Mouse (Mus musculus) cerebellum, adult 9-10 months (tissue): ENCODE results near the gene Fam78a.

ENCODE experiments used
- DNase-seq: peaks from one replicate; pipeline ENCODE4 v3.0.0; 2022

Gene Fam78a

DNA sequence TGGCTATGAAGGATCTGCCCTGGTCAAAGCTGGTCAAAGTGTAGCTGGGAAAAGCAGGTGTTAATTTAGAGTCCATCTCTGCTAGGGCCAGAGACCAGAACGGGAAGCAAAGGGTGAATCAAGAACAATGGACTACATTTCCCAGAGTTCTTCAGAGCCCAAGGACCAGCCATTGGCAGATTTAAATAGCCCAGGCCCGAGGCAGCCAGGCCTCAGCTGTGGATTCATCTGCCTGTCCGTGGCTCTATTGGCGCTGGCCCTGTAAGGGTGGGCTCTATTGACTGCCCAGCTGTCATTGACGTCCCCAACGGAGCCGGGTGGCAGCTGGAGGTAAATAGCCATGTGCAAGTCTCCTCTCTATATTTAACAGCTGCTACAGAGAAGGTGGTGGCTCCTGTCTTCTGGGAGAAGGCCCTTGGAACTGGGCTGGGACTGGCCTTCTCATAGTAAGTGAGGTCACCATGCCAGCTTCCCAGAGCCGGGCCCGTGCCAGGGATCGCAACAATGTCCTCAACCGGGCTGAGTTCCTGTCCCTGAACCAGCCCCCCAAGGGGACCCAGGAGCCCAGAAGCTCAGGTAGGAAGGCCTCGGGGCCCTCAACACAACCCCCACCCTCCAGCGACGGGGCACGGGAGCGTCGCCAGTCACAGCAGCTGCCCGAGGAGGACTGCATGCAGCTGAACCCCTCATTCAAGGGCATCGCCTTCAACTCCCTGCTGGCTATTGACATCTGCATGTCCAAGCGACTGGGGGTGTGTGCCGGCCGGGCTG, 10.9 kb upstream of the Fam78a start, which contains the start of gene Plpp7:
Gene Plpp7 (plus strand): TSS at position 178 of the 771 bp plus-strand sequence.
- peak; percentile 86 for DNase-seq

DNA sequence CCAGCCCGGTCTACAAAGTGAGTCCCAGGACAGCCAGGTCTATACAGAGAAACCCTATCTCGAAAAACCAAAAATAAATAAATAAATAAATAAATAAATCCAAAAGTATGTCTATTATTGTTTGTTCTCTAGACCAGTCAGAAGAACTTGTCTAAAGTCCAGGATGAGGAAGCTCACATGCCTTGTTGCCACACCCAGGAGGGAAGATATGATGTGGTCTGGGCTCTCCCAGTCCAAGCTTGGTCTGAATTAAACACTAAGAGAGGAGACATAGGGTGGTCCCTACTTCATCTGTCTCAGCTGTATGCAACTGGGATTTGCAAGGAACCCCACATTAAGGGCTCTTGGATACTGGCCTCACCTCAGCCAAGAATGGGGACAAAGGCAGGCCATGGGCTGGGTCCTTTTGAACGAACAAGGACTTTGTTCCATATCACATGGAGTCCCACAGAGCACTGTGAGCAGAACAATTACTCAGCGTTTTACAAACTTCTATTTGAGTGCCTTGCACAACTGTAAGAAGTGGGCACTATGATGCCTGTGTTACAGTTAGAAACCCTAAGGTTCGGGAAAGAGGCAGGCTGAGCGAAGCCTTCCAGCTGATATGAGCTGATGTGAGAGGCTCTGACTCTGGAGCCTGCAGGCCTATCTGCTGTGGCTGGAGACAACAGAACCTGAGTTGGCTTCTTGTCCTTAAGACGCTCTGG, 9.5 kb upstream of the Fam78a start:
- no peak for DNase-seq

- DNase-seq = no peak
Observed at GRCm38 (mm10) chr2:32091956-32092355, 7.3 kb upstream of the Fam78a start.

DNA sequence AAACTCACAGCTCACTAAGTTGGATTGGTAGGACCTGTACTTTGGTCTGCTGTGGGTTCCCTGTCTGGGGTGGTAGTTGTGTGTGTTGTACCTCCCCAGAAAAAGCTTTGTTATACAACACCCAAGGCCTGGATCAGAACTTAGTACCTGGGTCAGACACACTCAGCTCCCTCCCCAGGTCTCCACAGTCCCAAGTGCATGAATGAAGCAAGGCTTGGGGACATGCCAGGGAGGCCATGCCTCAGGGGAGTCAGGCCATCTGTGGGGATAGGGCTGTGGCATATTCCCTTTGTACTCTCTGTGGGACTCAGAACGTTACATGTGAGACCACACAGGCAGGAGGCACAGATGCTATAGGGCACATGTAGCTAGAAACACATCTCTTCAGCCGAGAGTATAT, 5.5 kb upstream of the Fam78a start:
- DNase-seq = no peak

- no peak for DNase-seq
Observed at GRCm38 (mm10) chr2:32089606-32090005, 4.9 kb upstream of the Fam78a start.

DNA sequence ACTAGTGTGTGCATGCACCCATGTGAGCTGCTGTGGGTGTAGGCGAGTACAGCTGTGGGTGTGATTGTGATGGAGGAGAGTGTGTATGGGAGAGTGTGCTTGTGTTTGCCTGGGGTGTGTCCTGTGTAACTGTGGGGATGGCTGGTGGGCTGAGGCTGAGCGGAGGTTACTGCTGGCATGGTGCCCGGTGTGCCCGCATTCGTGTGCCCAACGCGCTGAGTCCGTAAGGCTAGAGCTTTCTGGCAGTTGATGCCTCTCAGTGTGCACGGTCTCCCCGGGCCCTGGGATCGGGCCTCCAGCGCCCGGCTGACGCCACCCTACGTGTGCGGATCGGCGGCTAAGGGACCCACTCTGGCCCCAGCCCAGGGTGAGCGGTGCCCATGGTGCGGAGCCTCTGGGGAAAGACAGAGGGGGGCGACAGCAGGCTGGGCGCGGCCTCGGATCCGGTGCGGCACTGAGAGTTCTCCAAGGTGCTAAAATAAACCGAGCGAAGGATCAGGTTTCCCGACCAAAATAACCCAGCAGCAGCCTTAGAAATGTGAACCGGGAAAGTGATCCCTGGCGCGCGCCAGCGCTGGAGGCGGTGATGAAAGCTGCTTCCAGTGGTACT, 3.8 kb upstream of the Fam78a start:
- DNase-seq = no peak

DNA sequence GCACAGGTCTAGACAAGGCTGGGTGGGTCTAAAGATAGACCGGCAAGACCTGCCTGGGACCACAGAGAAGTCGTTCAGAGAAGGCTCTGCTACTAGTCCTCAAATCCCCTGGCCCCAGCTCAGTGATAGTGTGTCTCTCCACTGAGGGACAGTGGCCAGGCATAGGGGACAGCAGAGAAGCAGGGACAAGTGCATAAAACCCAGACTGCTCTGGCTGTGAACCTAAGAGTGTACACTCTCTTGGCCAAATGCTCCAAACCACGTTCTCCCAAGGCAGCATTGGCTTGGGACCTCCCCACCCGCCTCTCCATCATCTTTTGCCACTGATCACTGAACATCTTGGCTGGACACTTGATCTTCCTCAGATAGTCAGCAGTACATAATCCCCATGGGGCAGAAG, 2.9 kb upstream of the Fam78a start:
- DNase-seq = no peak

DNA sequence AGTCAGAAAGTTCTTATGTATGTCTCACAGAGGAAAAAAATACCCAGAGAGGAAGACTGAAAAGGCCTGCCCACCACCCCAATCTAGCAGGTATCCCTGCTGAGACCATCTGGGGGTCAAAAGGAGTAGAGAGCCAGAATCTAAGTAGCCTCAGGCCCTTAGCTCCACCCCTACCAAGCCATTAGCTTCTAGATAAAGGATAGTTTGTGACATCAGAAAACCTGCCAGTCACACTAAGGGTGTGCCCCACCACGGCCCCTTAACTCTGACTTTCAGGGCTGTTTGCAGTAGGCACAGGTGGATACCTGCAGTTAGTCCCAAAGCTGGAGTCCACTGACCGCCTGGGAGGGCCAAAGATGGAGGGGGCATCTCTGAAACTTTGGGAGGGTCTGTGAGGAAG, 574 bp upstream of the Fam78a start:
- peak; percentile 34 for DNase-seq

GRCm38 (mm10) chr2:32084872-32085199, 179 bp upstream of the Fam78a start:
- no peak for DNase-seq

- DNase-seq = peak; percentile 30
Observed at GRCm38 (mm10) chr2:32083159-32084011, 1.3 kb downstream of the Fam78a start.

DNA sequence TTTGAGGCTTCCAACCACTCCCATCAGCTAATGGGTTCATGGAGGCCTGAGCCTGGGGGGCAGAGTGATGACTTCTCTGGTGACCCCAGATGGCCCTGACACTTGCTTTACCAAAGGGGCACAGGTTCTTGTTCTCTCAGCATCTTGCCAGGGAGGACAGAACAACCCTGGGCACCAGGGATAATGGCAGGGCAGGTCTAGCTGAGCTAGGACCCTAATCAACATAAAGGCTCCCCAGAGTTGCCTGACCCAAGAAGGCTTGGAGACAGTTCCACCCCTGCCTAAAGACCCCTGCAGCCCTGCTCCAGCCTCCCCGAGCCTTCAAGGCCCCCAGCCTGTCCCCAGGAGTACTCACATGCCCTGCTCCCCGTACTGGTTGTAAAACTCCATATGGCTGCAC, 2.4 kb downstream of the Fam78a start:
- DNase-seq = no peak

- DNase-seq = peak; percentile 17
Observed at GRCm38 (mm10) chr2:32081296-32081929, 3.2 kb downstream of the Fam78a start.

DNA sequence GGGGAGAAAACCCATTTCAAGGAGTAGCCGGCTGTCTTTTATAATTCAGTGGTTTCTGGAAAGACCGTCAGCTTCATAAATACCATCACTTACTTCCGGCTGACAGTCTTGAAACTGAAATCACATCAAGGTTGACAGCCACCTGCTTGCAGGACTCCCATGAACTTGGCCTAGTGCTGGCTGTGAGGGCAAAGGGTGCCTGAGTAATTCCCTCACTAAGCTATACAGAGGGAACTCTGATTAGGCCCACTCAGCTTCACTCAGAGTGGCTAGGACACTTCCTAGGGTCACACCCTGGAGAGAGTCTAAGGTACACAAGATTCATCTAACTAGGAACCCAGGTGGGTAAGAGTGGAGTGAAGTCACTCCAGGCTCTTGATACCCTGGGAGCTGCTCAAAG, 4.0 kb downstream of the Fam78a start:
- no peak for DNase-seq

- DNase-seq = peak; percentile 13
Observed at GRCm38 (mm10) chr2:32079191-32079725, 5.4 kb downstream of the Fam78a start.

- DNase-seq = no peak
Observed at GRCm38 (mm10) chr2:32078522-32078921, 6.1 kb downstream of the Fam78a start.

GRCm38 (mm10) chr2:32077744-32078143, 6.9 kb downstream of the Fam78a start:
- DNase-seq = no peak

DNA sequence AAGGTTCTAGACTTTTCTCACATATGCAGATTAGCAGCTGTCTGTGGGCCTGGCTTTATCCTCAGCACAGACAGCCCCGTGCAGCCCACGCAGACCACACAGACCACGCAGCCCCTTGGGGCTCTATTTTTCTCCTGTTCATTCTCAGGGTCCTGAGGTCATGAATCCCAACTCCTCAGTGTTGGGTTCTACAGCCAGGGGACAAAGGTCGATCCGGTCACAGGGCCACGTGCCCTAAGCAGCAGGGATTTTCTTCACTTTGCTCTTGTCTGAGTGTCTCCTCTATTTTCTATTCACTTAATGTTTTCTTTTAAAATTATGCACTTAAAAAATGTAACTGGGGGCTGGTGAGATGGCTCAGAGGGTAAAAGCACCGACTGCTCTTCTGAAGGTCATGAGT, 9.3 kb downstream of the Fam78a start:
- DNase-seq = no peak

- no peak for DNase-seq
Observed at GRCm38 (mm10) chr2:32074404-32074803, 10.3 kb downstream of the Fam78a start.

- DNase-seq = no peak
Observed at GRCm38 (mm10) chr2:32070747-32071146, 13.9 kb downstream of the Fam78a start.

DNA sequence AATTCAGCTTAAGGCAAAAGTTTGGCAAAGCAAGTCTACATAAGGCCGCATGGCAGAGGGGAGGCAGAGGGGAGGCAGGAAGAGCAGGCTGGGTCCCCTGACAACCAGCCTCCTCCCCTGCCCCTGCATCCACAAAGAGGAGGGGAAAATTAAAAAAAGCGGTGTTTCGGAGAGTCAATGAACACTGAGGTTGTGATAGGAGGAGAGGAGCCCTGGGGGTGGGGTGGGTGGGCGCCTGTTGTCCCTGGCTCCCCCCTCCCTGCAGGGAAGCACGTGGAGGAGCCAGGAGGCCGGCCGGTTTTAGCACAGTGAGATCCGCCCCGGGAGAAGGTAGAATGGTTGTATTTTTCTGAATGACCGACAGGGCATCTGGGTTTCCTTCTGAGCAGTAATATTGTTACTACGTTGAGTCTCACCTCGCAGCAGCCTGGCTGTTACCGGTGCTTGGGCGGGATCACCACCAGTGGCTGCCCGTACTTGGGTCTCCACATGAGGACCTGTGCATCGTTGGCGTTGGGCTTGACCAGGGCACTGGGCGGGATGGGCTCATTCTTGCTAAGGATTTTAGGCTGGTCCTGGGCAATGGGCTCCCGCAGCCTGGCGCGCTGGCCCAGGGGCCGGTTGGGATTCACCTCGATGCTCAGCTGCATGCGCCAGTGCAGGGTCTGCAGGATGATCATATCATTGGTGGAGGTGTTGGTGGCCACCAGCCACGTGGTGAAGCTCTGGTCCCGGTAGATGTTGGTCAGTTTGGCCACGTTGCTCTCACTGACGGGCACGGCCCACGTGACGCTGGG, 15.6 kb downstream of the Fam78a start:
- DNase-seq = no peak

DNA sequence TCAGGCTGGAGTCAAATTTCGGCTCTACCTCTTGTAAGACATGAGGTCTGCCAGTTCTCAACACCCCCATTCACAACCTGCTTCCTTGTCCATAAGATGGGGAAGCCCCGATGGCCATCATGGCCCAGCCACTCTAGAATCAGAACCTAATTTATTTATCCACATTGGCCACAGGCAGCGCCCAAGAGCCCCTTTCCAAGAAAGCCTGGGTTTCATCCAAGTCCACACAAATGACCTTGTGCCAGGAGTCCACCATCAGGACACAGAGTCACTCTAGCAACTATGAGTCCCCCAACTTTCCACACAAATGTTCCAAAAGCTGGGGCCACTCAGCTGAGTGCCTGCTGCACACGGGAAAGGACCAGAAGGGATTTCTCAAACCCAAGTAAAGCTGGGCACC, 18.7 kb downstream of the Fam78a start:
- DNase-seq = no peak
